Mouse (Mus musculus): ENCODE results near the gene Slc35e3. TPM values are rescaled to one million over a fixed set of nuclear protein-coding genes. Genes with fewer than 3 reads are reported as not detected.

Slc35e3 gene
- total and polyA plus RNA-seq, 2 experiments from 2014 or later, result 24.4 to 31.0 TPM

DNA sequence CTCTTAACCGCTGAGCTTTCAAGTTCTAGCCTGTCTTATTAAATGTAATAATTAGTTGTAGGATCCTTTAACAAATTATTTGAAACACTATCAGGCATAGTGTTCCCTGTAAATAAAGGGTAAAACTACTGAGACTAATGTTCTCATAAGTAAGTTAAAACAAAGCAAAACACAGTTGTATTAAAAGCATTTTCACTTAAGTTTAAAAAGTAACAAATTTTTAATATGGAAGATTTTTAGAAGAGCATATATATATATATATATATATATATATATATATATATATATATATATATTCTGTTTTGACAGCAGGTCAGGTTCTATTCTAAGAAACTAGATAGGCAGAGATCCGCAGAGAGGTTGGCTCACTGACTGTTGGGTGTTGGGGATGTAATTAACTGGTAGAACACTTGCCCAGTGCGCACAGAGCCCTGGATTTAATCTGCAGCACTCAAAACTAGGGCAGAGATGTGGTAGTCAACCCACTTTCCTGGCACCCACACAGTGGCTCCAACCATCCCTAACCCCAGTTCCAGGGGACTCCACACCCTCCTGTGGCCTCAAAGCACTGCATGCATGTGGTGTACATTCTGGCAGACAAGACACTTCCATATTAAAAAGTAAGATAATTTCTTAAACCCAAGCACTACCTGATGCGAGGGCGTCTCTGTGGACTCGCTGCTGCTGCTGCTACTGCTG, 51.8 kb downstream of the Slc35e3 start:
- 93% methylated on average over 6 of the region's 6 CpGs for WGBS
- H3K4me3 ChIP-seq (ENCODE audit: low read depth, low read length), result no peak overlapping the region
- no peaks in the 10 kb centered on the region for H3K4me1 ChIP-seq (ENCODE audit: insufficient read depth, low read length)
- no peak overlapping the region for H3K4me2 ChIP-seq (ENCODE audit: low read depth, low read length, poor library complexity, severe bottlenecking)
- peaks cover 60% of the 10 kb centered on the region for H3K36me3 ChIP-seq (ENCODE audit: insufficient read depth, low read length)
- H3K9ac ChIP-seq (replicated peaks; ENCODE audit: low read length, poor library complexity, severe bottlenecking), result no peak overlapping the region
- H3K27me3 ChIP-seq (ENCODE audit: insufficient read depth, low read length), result no peaks in the 10 kb centered on the region
- DNase-seq (ENCODE audit: low spot score) (no peak), ATAC-seq (ENCODE audit: low FRiP score) (no peak)
- H3K9me3 ChIP-seq (ENCODE audit: low read length), result no peaks in the 10 kb centered on the region
- TF ChIP-seq CTCF (IDR thresholded peaks at IDR 0.05), result no peak
- H3K27ac ChIP-seq (ENCODE audit: low read depth, low read length), result no peak overlapping the region

DNA sequence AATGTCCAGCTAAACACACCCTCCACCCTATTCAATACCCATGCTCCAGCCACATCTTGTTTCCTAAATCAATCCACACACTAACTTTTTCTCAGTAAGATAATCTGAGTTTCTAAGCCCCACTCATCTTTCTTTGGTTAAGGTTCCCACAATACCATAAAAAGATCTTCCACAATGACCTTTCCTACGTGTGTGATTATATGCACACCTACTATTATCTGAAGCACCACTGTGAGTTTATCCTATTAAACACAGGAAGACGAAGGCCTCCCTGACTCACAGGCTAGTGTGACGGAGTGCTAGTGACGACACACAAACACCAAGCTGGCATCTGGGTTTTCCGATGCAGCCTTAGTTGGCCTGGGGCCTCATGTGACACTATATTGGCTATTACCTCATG, 53.2 kb downstream of the Slc35e3 start:
- no peaks in the 10 kb centered on the region for H3K27me3 ChIP-seq (ENCODE audit: insufficient read depth, low read length)
- H3K36me3 ChIP-seq (ENCODE audit: insufficient read depth, low read length), result peaks cover 52% of the 10 kb centered on the region
- WGBS, result 98% methylated on average over 5 of the region's 5 CpGs
- H3K9me3 ChIP-seq (ENCODE audit: low read length), result no peaks in the 10 kb centered on the region
- TF ChIP-seq CTCF (IDR thresholded peaks at IDR 0.05), result no peak
- DNase-seq (ENCODE audit: low spot score) (no peak), ATAC-seq (ENCODE audit: low FRiP score) (no peak)
- no peaks in the 10 kb centered on the region for H3K4me1 ChIP-seq (ENCODE audit: insufficient read depth, low read length)
- no peak overlapping the region for H3K27ac ChIP-seq (ENCODE audit: low read depth, low read length)
- no peak overlapping the region for H3K4me2 ChIP-seq (ENCODE audit: low read depth, low read length, poor library complexity, severe bottlenecking)
- no peak overlapping the region for H3K4me3 ChIP-seq (ENCODE audit: low read depth, low read length)
- H3K9ac ChIP-seq (replicated peaks; ENCODE audit: low read length, poor library complexity, severe bottlenecking), result no peak overlapping the region

DNA sequence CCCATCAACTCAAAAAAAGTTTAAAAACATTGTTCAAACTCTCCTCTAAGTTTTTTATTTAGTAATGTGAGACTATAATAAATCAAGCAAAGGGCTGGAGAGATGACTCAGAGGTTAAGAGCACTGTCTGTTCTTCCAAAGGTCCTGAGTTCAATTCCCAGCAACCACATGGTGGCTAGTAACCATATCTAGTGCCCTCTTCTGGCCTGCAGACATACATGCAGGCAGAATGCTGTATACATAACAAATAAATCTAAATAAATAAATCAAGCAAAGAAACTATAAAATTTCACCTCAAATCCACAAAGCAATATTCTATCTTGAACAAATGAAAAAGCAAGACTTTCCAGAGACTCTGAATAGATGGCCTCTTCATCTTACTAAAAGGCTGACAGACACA, 54.0 kb downstream of the Slc35e3 start:
- TF ChIP-seq CTCF (IDR thresholded peaks at IDR 0.05), result peak; percentile 35
- Histone ChIP-seq H3K27me3 (ENCODE audit: insufficient read depth, low read length) (no peaks in the 10 kb centered on the region), H3K9ac (replicated peaks; ENCODE audit: low read length, poor library complexity, severe bottlenecking) (no peak overlapping the region), H3K4me2 (ENCODE audit: low read depth, low read length, poor library complexity, severe bottlenecking) (no peak overlapping the region), H3K4me1 (ENCODE audit: insufficient read depth, low read length) (no peaks in the 10 kb centered on the region), H3K36me3 (ENCODE audit: insufficient read depth, low read length) (peaks cover 44% of the 10 kb centered on the region), H3K27ac (ENCODE audit: low read depth, low read length) (no peak overlapping the region), H3K9me3 (ENCODE audit: low read length) (no peaks in the 10 kb centered on the region), H3K4me3 (ENCODE audit: low read depth, low read length) (no peak overlapping the region)
- no peak for ATAC-seq (ENCODE audit: low FRiP score)
- no peak for DNase-seq (ENCODE audit: low spot score)

DNA sequence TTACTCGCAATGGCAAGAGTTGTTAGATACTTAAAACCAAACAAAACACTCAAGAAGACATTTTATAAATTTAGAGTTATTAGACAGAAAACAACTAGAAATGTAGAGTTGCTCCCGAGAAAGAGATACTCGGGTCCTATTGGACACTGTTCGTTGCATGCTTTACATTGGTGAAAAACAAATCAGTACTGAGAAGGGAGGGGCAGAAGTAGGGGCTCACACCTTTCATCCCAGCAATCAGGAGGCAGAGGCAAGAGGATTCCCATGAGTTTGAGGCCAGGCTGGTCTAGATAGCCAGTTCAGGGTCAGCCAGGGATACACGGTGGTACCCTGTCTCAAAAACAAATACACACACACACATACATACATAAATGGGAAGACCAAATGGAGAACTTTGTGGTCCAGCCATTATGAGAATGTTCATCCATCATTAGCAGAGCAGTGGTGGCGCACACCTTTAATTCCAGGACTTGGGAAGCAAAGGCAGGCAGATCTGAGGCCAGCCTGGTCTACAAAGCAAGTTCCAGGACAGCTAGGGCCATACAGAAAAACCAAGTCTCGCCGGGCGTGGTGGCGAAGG, 54.7 kb downstream of the Slc35e3 start:
- peaks cover 38% of the 10 kb centered on the region for H3K36me3 ChIP-seq (ENCODE audit: insufficient read depth, low read length)

DNA sequence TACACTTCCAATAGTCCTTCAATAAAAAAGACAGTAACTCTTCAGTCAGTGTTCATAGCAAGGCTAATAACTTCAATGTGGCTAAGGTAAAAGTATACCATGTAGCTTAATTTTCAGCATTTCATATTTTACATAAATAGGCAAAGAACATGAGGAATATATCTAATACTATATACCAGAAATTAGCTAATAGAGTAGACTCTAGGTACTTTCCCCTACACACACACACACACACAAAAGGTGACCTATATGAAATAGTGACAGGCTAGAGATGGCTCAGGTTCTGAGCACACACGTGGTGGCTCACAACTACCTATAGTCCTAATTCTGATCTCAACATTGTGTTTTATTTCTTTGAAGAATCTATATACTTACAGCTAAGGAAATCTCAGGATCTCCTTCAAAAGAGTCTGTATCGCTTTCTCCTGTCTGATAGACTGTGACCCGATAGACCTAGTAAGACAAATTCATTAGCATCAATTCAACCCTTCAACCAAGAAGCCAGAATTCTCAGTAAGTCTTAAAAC, 55.3 kb downstream of the Slc35e3 start:
- 94% methylated on average over 3 of the region's 3 CpGs for WGBS
- no peak for DNase-seq (ENCODE audit: low spot score)
- Histone ChIP-seq H3K4me1 (ENCODE audit: insufficient read depth, low read length) (no peaks in the 10 kb centered on the region), H3K9me3 (ENCODE audit: low read length) (no peaks in the 10 kb centered on the region), H3K27me3 (ENCODE audit: insufficient read depth, low read length) (no peaks in the 10 kb centered on the region), H3K27ac (ENCODE audit: low read depth, low read length) (no peak overlapping the region), H3K9ac (replicated peaks; ENCODE audit: low read length, poor library complexity, severe bottlenecking) (no peak overlapping the region), H3K36me3 (ENCODE audit: insufficient read depth, low read length) (peaks cover 33% of the 10 kb centered on the region), H3K4me3 (ENCODE audit: low read depth, low read length) (no peak overlapping the region), H3K4me2 (ENCODE audit: low read depth, low read length, poor library complexity, severe bottlenecking) (no peak overlapping the region)
- ATAC-seq (ENCODE audit: low FRiP score), result no peak
- no peak for TF ChIP-seq CTCF (IDR thresholded peaks at IDR 0.05)

More for the DNA sequence above, 54.7 kb downstream of the Slc35e3 start:
- no peak for TF ChIP-seq CTCF (IDR thresholded peaks at IDR 0.05)
- WGBS, result 98% methylated on average over 10 of the region's 10 CpGs
- no peak overlapping the region for H3K4me2 ChIP-seq (ENCODE audit: low read depth, low read length, poor library complexity, severe bottlenecking)
- no peaks in the 10 kb centered on the region for H3K4me1 ChIP-seq (ENCODE audit: insufficient read depth, low read length)
- H3K4me3 ChIP-seq (ENCODE audit: low read depth, low read length), result no peak overlapping the region
- no peaks in the 10 kb centered on the region for H3K27me3 ChIP-seq (ENCODE audit: insufficient read depth, low read length)
- no peak overlapping the region for H3K9ac ChIP-seq (replicated peaks; ENCODE audit: low read length, poor library complexity, severe bottlenecking)
- DNase-seq (ENCODE audit: low spot score), result no peak
- no peak for ATAC-seq (ENCODE audit: low FRiP score)
- no peaks in the 10 kb centered on the region for H3K9me3 ChIP-seq (ENCODE audit: low read length)
- H3K27ac ChIP-seq (ENCODE audit: low read depth, low read length), result no peak overlapping the region

DNA sequence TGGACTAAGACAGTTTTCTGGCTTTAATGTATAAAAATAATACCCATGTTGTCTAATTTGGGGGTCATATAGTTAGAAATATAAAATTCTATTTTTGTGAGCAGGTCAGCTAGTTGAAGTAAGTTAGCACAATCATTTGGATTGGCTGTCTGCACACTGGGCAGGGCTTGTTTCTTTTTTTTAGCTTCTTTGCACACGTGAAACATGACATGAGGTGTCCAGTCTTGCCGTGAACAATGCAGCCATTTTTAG, 56.1 kb downstream of the Slc35e3 start:
- Histone ChIP-seq H3K27ac (ENCODE audit: low read depth, low read length) (no peak overlapping the region), H3K9ac (replicated peaks; ENCODE audit: low read length, poor library complexity, severe bottlenecking) (no peak overlapping the region), H3K4me1 (ENCODE audit: insufficient read depth, low read length) (no peaks in the 10 kb centered on the region), H3K4me3 (ENCODE audit: low read depth, low read length) (no peak overlapping the region), H3K27me3 (ENCODE audit: insufficient read depth, low read length) (no peaks in the 10 kb centered on the region), H3K9me3 (ENCODE audit: low read length) (no peaks in the 10 kb centered on the region), H3K4me2 (ENCODE audit: low read depth, low read length, poor library complexity, severe bottlenecking) (no peak overlapping the region), H3K36me3 (ENCODE audit: insufficient read depth, low read length) (peaks cover 27% of the 10 kb centered on the region)
- no peak for DNase-seq (ENCODE audit: low spot score)
- WGBS, result 87% methylated on average over 2 of the region's 2 CpGs
- no peak for ATAC-seq (ENCODE audit: low FRiP score)
- TF ChIP-seq CTCF (IDR thresholded peaks at IDR 0.05), result no peak
